Mouse (Mus musculus) limb, embryonic 14.5 days (tissue): ENCODE data around the gene Mgat3. TPM values are rescaled to one million over a fixed set of nuclear protein-coding genes. Genes with fewer than 3 reads are reported as not detected.

ENCODE experiments used
- ATAC-seq: fragments of 200-750 bp; cut with Nextera tagmentation; 2 replicates; pipeline ENCODE4 v1.8.0; 2017; ENCODE audit warnings: low read depth, moderate number of reproducible peaks, moderate TSS enrichment; ENCODE audit not compliant: low FRiP score
- DNase-seq: peaks from one replicate; pipeline ENCODE4 v3.0.0-alpha.2; 2015; ENCODE audit warnings: low spot score
- H3K27ac ChIP-seq: fragments of 300-500 bp; sonication (generic); replicated peaks from 2 replicates; pipeline ENCODE4 v1.5.1; 2014; ENCODE audit warnings: low read depth, mild to moderate bottlenecking, low read length, moderate library complexity, mixed read lengths
- H3K27me3 ChIP-seq: fragments of 300-500 bp; sonication (generic); 2 replicates; pipeline ENCODE4 v1.6.1; 2014; ENCODE audit warnings: low read length, mixed read lengths; ENCODE audit not compliant: control insufficient read depth, insufficient read depth
- H3K36me3 ChIP-seq: fragments of 300-500 bp; sonication (generic); 2 replicates; pipeline ENCODE4 v1.6.1; 2014; ENCODE audit warnings: mild to moderate bottlenecking, low read length, moderate library complexity, mixed read lengths; ENCODE audit not compliant: control insufficient read depth, insufficient read depth
- H3K4me1 ChIP-seq: fragments of 300-500 bp; sonication (generic); 2 replicates; pipeline ENCODE4 v1.6.1; 2014; ENCODE audit warnings: antibody characterized with exemption, low read length, mixed read lengths; ENCODE audit not compliant: control insufficient read depth, insufficient read depth
- H3K4me2 ChIP-seq: fragments of 300-500 bp; sonication (generic); replicated peaks from 2 replicates; pipeline ENCODE4 v1.6.1; 2014; ENCODE audit warnings: low read depth, mild to moderate bottlenecking, low read length, moderate library complexity; ENCODE audit not compliant: severe bottlenecking
- H3K4me3 ChIP-seq: fragments of 300-500 bp; sonication (generic); replicated peaks from 2 replicates; pipeline ENCODE4 v1.5.1; 2014; ENCODE audit warnings: low read length
- H3K9ac ChIP-seq: fragments of 300-500 bp; sonication (generic); 2 replicates; pipeline ENCODE4 v1.6.1; 2014; ENCODE audit warnings: mild to moderate bottlenecking, low read depth, low read length, moderate library complexity; ENCODE audit not compliant: severe bottlenecking
- H3K9me3 ChIP-seq: fragments of 300-500 bp; sonication (generic); 2 replicates; pipeline ENCODE4 v1.6.1; 2016; ENCODE audit warnings: low read length; ENCODE audit not compliant: control insufficient read depth
- POLR2A ChIP-seq: fragments of 200-500 bp; IDR thresholded peaks from 2 replicates; pipeline ENCODE4 v1.8.0; 2012; ENCODE audit warnings: inconsistent platforms, mild to moderate bottlenecking, moderate library complexity, borderline replicate concordance; ENCODE audit not compliant: insufficient read depth, insufficient read length; ENCODE audit errors: extremely low read depth
- WGBS: fragments of 180-500 bp; shearing (Covaris S2); extraction: QIAGEN DNeasy Blood & Tissue Kit; methylation state at CpG from one replicate; pipeline ENCODE4 v1.1.7; 2014; 5-methylcytosine and 5-hydroxymethylcytosine counted together
- polyA plus RNA-seq, 2 experiments: library from polyadenylated mRNA; depleted of rRNA in 1 of 2; stranded (reverse) in 1 of 2; unstranded in 1 of 2; fragments of >200 nt; fragmentation: Nextera tagmentation in 1 of 2; extraction: Ambion mirVana in 1 of 2; gene quantifications; 2 replicates each; pipeline versions ENCODE4 v1.2.1 to v1.2.3; 2012 to 2014

Gene Mgat3
- polyA plus RNA-seq, 2 experiments, result 6.7 to 18.1 TPM

GRCm38 (mm10) chr15:80158001-80158706 lies 15.4 kb upstream of the Mgat3 start:
- no peak overlapping the region for H3K27ac ChIP-seq

GRCm38 (mm10) chr15:80158707-80159090 lies 14.8 kb upstream of the Mgat3 start:
- WGBS, result 38% methylated on average over 4 of the region's 4 CpGs
- no peak for DNase-seq

More at GRCm38 (mm10) chr15:80158001-80158706, 15.4 kb upstream of the Mgat3 start:
- no peaks in the 10 kb centered on the region for H3K9me3 ChIP-seq
- H3K4me2 ChIP-seq, result no peak overlapping the region
- DNase-seq (no peak), ATAC-seq (no peak)
- 70% methylated on average over 5 of the region's 5 CpGs for WGBS
- H3K4me3 ChIP-seq, result no peak overlapping the region
- no peak overlapping the region for H3K9ac ChIP-seq
- peaks cover 9% of the 10 kb centered on the region for H3K4me1 ChIP-seq
- H3K27me3 ChIP-seq, result no peaks in the 10 kb centered on the region
- H3K36me3 ChIP-seq, result peaks cover 98% of the 10 kb centered on the region
- TF ChIP-seq POLR2A, result no peak

GRCm38 (mm10) chr15:80159286-80159901 lies 14.1 kb upstream of the Mgat3 start:
- H3K27me3 ChIP-seq, result no peaks in the 10 kb centered on the region
- H3K4me3 ChIP-seq, result no peak overlapping the region
- ATAC-seq (peak; percentile 69), DNase-seq (peak; percentile 44)
- TF ChIP-seq POLR2A, result no peak
- no peak overlapping the region for H3K4me2 ChIP-seq
- no peak overlapping the region for H3K27ac ChIP-seq
- peak overlapping the region; percentile 25; the same call in 1 of the 2 replicates for H3K9ac ChIP-seq
- 23% methylated on average over 8 of the region's 8 CpGs for WGBS
- H3K9me3 ChIP-seq, result no peaks in the 10 kb centered on the region
- H3K4me1 ChIP-seq, result peaks cover 9% of the 10 kb centered on the region
- H3K36me3 ChIP-seq, result peaks cover 87% of the 10 kb centered on the region

More at GRCm38 (mm10) chr15:80158707-80159090, 14.8 kb upstream of the Mgat3 start:
- Histone ChIP-seq H3K4me3 (no peak overlapping the region), H3K9me3 (no peaks in the 10 kb centered on the region), H3K27me3 (no peaks in the 10 kb centered on the region), H3K27ac (no peak overlapping the region), H3K36me3 (peaks cover 94% of the 10 kb centered on the region), H3K4me2 (no peak overlapping the region), H3K9ac (no peak overlapping the region), H3K4me1 (peaks cover 9% of the 10 kb centered on the region)
- TF ChIP-seq POLR2A, result no peak
- ATAC-seq, result no peak

GRCm38 (mm10) chr15:80160223-80160622 lies 13.3 kb upstream of the Mgat3 start:
- Histone ChIP-seq H3K4me1 (peaks cover 9% of the 10 kb centered on the region), H3K36me3 (peaks cover 79% of the 10 kb centered on the region), H3K9me3 (no peaks in the 10 kb centered on the region), H3K27me3 (no peaks in the 10 kb centered on the region), H3K9ac (no peak overlapping the region), H3K4me2 (no peak overlapping the region), H3K4me3 (no peak overlapping the region), H3K27ac (0 out of 2 replicates have a peak overlapping the region, but pooled peaks have one; percentile 19)
- ATAC-seq, result no peak
- DNase-seq, result no peak
- WGBS, result 92% methylated on average over 13 of the region's 13 CpGs
- no peak for TF ChIP-seq POLR2A

GRCm38 (mm10) chr15:80160726-80161125 lies 12.8 kb upstream of the Mgat3 start:
- H3K27ac ChIP-seq, result no peak overlapping the region
- no peak for DNase-seq

More at GRCm38 (mm10) chr15:80160726-80161125, 12.8 kb upstream of the Mgat3 start:
- Histone ChIP-seq H3K36me3 (peaks cover 74% of the 10 kb centered on the region), H3K27me3 (no peaks in the 10 kb centered on the region), H3K4me2 (no peak overlapping the region), H3K9me3 (no peaks in the 10 kb centered on the region), H3K4me1 (peaks cover 9% of the 10 kb centered on the region), H3K9ac (no peak overlapping the region), H3K4me3 (no peak overlapping the region)
- no peak for ATAC-seq
- 87% methylated on average over 4 of the region's 4 CpGs for WGBS
- TF ChIP-seq POLR2A, result no peak
